Mouse (Mus musculus) frontal cortex, postnatal 25 days (tissue): Measurements from ENCODE around the gene Lpcat3.

Source experiments
- DNase-seq, 2 experiments: peaks; one replicate each; pipeline ENCODE4 v3.0.0; 2022; ENCODE audit warnings: low spot score in 2 of 2

The Lpcat3 gene

GRCm38 (mm10) chr6:124739231-124739796, 76.5 kb downstream of the Lpcat3 start:
- DNase-seq = no peak

- no peak for DNase-seq
Observed at GRCm38 (mm10) chr6:124740211-124740887, 77.5 kb downstream of the Lpcat3 start.

GRCm38 (mm10) chr6:124740888-124741761, 78.3 kb downstream of the Lpcat3 start, which contains the start of gene Grcc10:
Gene Grcc10, minus strand, starts transcription at chr6:124741374.
- DNase-seq = peak; percentile 77 to 78

GRCm38 (mm10) chr6:124741842-124742241, 79.0 kb downstream of the Lpcat3 start:
- no peak for DNase-seq

- no peak for DNase-seq
Observed at GRCm38 (mm10) chr6:124742839-124743514, 80.2 kb downstream of the Lpcat3 start.

GRCm38 (mm10) chr6:124743647-124744046, 80.8 kb downstream of the Lpcat3 start:
- DNase-seq = no peak

GRCm38 (mm10) chr6:124744755-124745321, 82.0 kb downstream of the Lpcat3 start:
- DNase-seq = no peak

- DNase-seq = peak; percentile 82 to 89
Observed at GRCm38 (mm10) chr6:124745490-124746295, 82.9 kb downstream of the Lpcat3 start.

- DNase-seq = no peak
Observed at GRCm38 (mm10) chr6:124746296-124746605, 83.4 kb downstream of the Lpcat3 start.

GRCm38 (mm10) chr6:124746654-124747632, 84.1 kb downstream of the Lpcat3 start:
- no peak for DNase-seq

- no peak for DNase-seq
Observed at GRCm38 (mm10) chr6:124750405-124750804, 87.6 kb downstream of the Lpcat3 start.

- DNase-seq = no peak
Observed at GRCm38 (mm10) chr6:124753861-124754260, 91.0 kb downstream of the Lpcat3 start.
